Mouse (Mus musculus) heart, adult 2 months (tissue): ENCODE results near the gene Dxo.
"Not testable (repeated sequence)": the region's sequence is repeated elsewhere in the genome, so short reads cannot be mapped to it uniquely, and the experiment has no call there.

Source experiments
- CTCF ChIP-seq: fragments of 200-600 bp; IDR thresholded peaks from 2 replicates; pipeline ENCODE4 v1.8.1; 2022; ENCODE audit warnings: antibody characterized with exemption, mild to moderate bottlenecking, moderate library complexity
- EP300 ChIP-seq: fragments of 200-500 bp; IDR thresholded peaks from 2 replicates; pipeline ENCODE4 v1.6.1; 2011; ENCODE audit warnings: low read depth, low read length, control low read depth; ENCODE audit not compliant: insufficient read depth
- POLR2A ChIP-seq: fragments of 200-500 bp; IDR thresholded peaks from 2 replicates; pipeline ENCODE4 v1.6.1; 2011; ENCODE audit warnings: mild to moderate bottlenecking, low read depth, low read length, control low read depth; ENCODE audit not compliant: insufficient read depth

GRCm38 (mm10) chr17:34803367-34803766, 33.5 kb upstream of the Dxo start:
- TF ChIP-seq CTCF, POLR2A, EP300: not testable (repeated sequence)
